Mouse (Mus musculus): ENCODE data around the gene Ccdc73.

- TF ChIP-seq CTCF (IDR thresholded peaks at IDR 0.05; ENCODE audit: insufficient read depth, low read depth, low read length), result no peak
- TF ChIP-seq POLR2A (IDR thresholded peaks at IDR 0.05; ENCODE audit: insufficient read depth, low read depth, low read length), result no peak
Observed at GRCm38 (mm10) chr2:104856218-104856617, 11.4 kb upstream of the Ccdc73 start.
